Mouse (Mus musculus) gastrocnemius, adult 8-10 months (tissue): ENCODE data around the gene Cbwd1. TPM values are rescaled to one million over a fixed set of nuclear protein-coding genes. Genes with fewer than 3 reads are reported as not detected.
"Not testable (repeated sequence)": the region's sequence is repeated elsewhere in the genome, so short reads cannot be mapped to it uniquely, and the experiment has no call there.

Source experiments
- DNase-seq, 2 experiments: peaks; one replicate each; pipeline ENCODE4 v3.0.0; 2022; ENCODE audit warnings: low spot score in 2 of 2
- microRNA-seq: library from miRNA; unstranded; fragments of <30 nt; microRNA quantifications from one replicate; pipeline ENCODE4 v1.2.0, GENCODE M21; 2022
- total RNA-seq, 4 experiments: library from RNA; stranded (reverse); gene quantifications; 2 replicates each; pipeline ENCODE4 v1.2.4; 2022

The Cbwd1 gene
- total RNA-seq, 4 experiments from 2014 or later, result 15.6 to 17.3 (median 16.3) TPM

- DNase-seq, result no peak
These were observed 64.2 kb downstream of the Cbwd1 start for GRCm38 (mm10) chr19:24897006-24897895.

- no peak for DNase-seq
These were observed 64.9 kb downstream of the Cbwd1 start for GRCm38 (mm10) chr19:24896536-24896935.

- DNase-seq, result no peak
These were observed 74.5 kb downstream of the Cbwd1 start for GRCm38 (mm10) chr19:24886888-24887287.

GRCm38 (mm10) chr19:24885504-24885903, 75.9 kb downstream of the Cbwd1 start:
- DNase-seq, result no peak

- DNase-seq, result no peak
These were observed 80.2 kb downstream of the Cbwd1 start for GRCm38 (mm10) chr19:24881237-24881636.

- DNase-seq, result not testable (repeated sequence)
These were observed 86.1 kb downstream of the Cbwd1 start, which contains the start of gene Gm10053 for GRCm38 (mm10) chr19:24875129-24875870. Gene Gm10053 (plus strand): TSS chr19:24875686.

GRCm38 (mm10) chr19:24873873-24874272, 87.5 kb downstream of the Cbwd1 start:
- no peak for DNase-seq

- DNase-seq, result peak in 1 of 2 experiments; percentile 17
These were observed 90.3 kb downstream of the Cbwd1 start for GRCm38 (mm10) chr19:24871037-24871635.

Small RNA genes lying within 50 kb of the gene (microRNA-seq; reads per million reads assigned to microRNA genes)
- gene Mir3084-1, result not detected

Other genes with a start within 250 kb of the Cbwd1 start
- gene Pgm5, start 99.8 kb downstream of the Cbwd1 start, total RNA-seq, result 10 to 100 TPM; 11.8 to 16.9 (median 13.2) TPM
- gene Gm10053, start 85.9 kb downstream of the Cbwd1 start, total RNA-seq, result 100 to 1,000 TPM; 448 to 506 (median 471) TPM
- gene Foxd4, start 60.4 kb downstream of the Cbwd1 start, total RNA-seq, result not detected
- 1 to 10 TPM; 1.1 to 1.9 (median 1.7) TPM for gene Dock8, start 37.9 kb upstream of the Cbwd1 start, total RNA-seq